Mouse (Mus musculus) thymus, adult 2 months (tissue): ENCODE results near the gene Tmem9.

Experiments
- CTCF ChIP-seq: fragments of 200-500 bp; IDR thresholded peaks from 2 replicates; pipeline ENCODE4 v1.5.1; 2012; ENCODE audit warnings: mild to moderate bottlenecking, control low read depth, low read length, moderate library complexity, borderline replicate concordance; ENCODE audit not compliant: control insufficient read depth, poor library complexity, insufficient read depth; ENCODE audit errors: extremely low read depth
- POLR2A ChIP-seq: fragments of 200-500 bp; IDR thresholded peaks from 2 replicates; pipeline ENCODE4 v1.6.1; 2012; ENCODE audit warnings: mild to moderate bottlenecking, low read length, control low read depth, moderate library complexity; ENCODE audit not compliant: control insufficient read depth, poor library complexity, insufficient read depth; ENCODE audit errors: extremely low read depth

GRCm38 (mm10) chr1:136055771-136056170 is 47.8 kb downstream of the Tmem9 start:
- TF ChIP-seq CTCF, result no peak
- no peak for TF ChIP-seq POLR2A
